Mouse (Mus musculus): ENCODE measurements around the gene Hist1h4a. TPM values are rescaled to one million over a fixed set of nuclear protein-coding genes. Genes with fewer than 3 reads are reported as not detected.

Gene Hist1h4a
- polyA plus RNA-seq, 1 experiment from 2014 or later, result not detected

- peaks cover 12% of the 10 kb centered on the region; the same call in 1 of the 2 replicates for H3K4me1 ChIP-seq (replicated peaks; ENCODE audit: control insufficient read depth, insufficient read depth, low read length)
- H3K27ac ChIP-seq, result peak within 1 kb of the TSS; percentile 80
- H3K36me3 ChIP-seq (replicated peaks; ENCODE audit: control insufficient read depth, insufficient read depth), result no peaks in the 10 kb centered on the region
- ATAC-seq (ENCODE audit: low FRiP score), result peak; percentile 93
- WGBS, result under 1% methylated on average over 28 of the region's 38 CpGs
- peak; percentile 88 for DNase-seq (ENCODE audit: low spot score)
- no peaks in the 10 kb centered on the region for H3K27me3 ChIP-seq (ENCODE audit: control insufficient read depth, insufficient read depth, low read length)
- no peaks in the 10 kb centered on the region for H3K9me3 ChIP-seq (ENCODE audit: control insufficient read depth, low read length)
- H3K4me2 ChIP-seq (replicated peaks), result peak within 1 kb of the TSS; percentile 97
- H3K4me3 ChIP-seq (replicated peaks; ENCODE audit: low read length), result peak within 1 kb of the TSS; percentile 48
- peak within 1 kb of the TSS; percentile 63 for H3K9ac ChIP-seq
Observed at GRCm38 (mm10) chr13:23738677-23739068, 22.4 kb downstream of the Hist1h4a start, which contains the start of gene Hist1h1c. Hist1h1c (plus strand) TSS chr13:23738808.

GRCm38 (mm10) chr13:23738041-23738440 lies 23.0 kb downstream of the Hist1h4a start:
- no peak for DNase-seq (ENCODE audit: low spot score)
- peak overlapping the region; percentile 48 for H3K4me3 ChIP-seq (replicated peaks; ENCODE audit: low read length)
- peak overlapping the region; percentile 97 for H3K4me2 ChIP-seq (replicated peaks)
- ATAC-seq (ENCODE audit: low FRiP score), result no peak
- peak overlapping the region; percentile 69 for H3K27ac ChIP-seq
- H3K27me3 ChIP-seq (ENCODE audit: control insufficient read depth, insufficient read depth, low read length), result no peaks in the 10 kb centered on the region
- H3K9ac ChIP-seq, result peak overlapping the region; percentile 63; the same call in 1 of the 2 replicates
- no peaks in the 10 kb centered on the region for H3K9me3 ChIP-seq (ENCODE audit: control insufficient read depth, low read length)
- peaks cover 12% of the 10 kb centered on the region; the same call in 1 of the 2 replicates for H3K4me1 ChIP-seq (replicated peaks; ENCODE audit: control insufficient read depth, insufficient read depth, low read length)
- no peaks in the 10 kb centered on the region for H3K36me3 ChIP-seq (replicated peaks; ENCODE audit: control insufficient read depth, insufficient read depth)
- 20% methylated on average over 4 of the region's 4 CpGs for WGBS

DNA sequence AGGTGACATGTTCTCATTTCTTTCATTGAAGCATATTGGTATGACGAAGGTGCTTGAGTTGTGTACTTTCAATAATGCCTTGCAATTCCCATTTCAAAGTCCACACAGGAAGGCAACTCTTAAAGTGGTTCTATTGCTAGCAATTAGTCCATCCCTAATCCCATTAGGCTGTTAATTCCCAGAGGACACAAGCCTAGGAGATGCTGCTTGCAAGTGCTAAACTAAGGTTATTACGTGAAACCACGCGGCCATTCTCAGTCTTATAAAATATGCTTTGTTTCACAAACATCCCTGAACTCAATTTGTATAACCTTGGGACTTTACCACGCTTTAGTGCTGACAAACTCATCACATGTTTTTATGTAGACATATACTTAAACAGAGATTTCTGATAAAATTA lies 23.9 kb downstream of the Hist1h4a start:
- ATAC-seq (ENCODE audit: low FRiP score), result no peak
- 92% methylated on average over 5 of the region's 5 CpGs for WGBS
- no peaks in the 10 kb centered on the region for H3K36me3 ChIP-seq (replicated peaks; ENCODE audit: control insufficient read depth, insufficient read depth)
- no peaks in the 10 kb centered on the region for H3K27me3 ChIP-seq (ENCODE audit: control insufficient read depth, insufficient read depth, low read length)
- H3K9me3 ChIP-seq (ENCODE audit: control insufficient read depth, low read length), result no peaks in the 10 kb centered on the region
- no peak for DNase-seq (ENCODE audit: low spot score)
- H3K4me1 ChIP-seq (replicated peaks; ENCODE audit: control insufficient read depth, insufficient read depth, low read length), result peaks cover 12% of the 10 kb centered on the region; the same call in 1 of the 2 replicates
- no peak overlapping the region for H3K9ac ChIP-seq
- no peak overlapping the region for H3K4me3 ChIP-seq (replicated peaks; ENCODE audit: low read length)
- H3K27ac ChIP-seq, result no peak overlapping the region
- no peak overlapping the region for H3K4me2 ChIP-seq (replicated peaks)

- H3K9me3 ChIP-seq (ENCODE audit: control insufficient read depth, low read length), result no peaks in the 10 kb centered on the region
- ATAC-seq (ENCODE audit: low FRiP score) (no peak; the same call in 1 of the 2 replicates), DNase-seq (ENCODE audit: low spot score) (peak; percentile 76)
- no peak overlapping the region for H3K27ac ChIP-seq
- no peaks in the 10 kb centered on the region for H3K27me3 ChIP-seq (ENCODE audit: control insufficient read depth, insufficient read depth, low read length)
- H3K4me3 ChIP-seq (replicated peaks; ENCODE audit: low read length), result no peak overlapping the region
- no peak overlapping the region for H3K9ac ChIP-seq
- no peaks in the 10 kb centered on the region for H3K4me1 ChIP-seq (replicated peaks; ENCODE audit: control insufficient read depth, insufficient read depth, low read length)
- H3K4me2 ChIP-seq (replicated peaks), result no peak overlapping the region
- no peaks in the 10 kb centered on the region for H3K36me3 ChIP-seq (replicated peaks; ENCODE audit: control insufficient read depth, insufficient read depth)
- 23% methylated on average over 8 of the region's 8 CpGs for WGBS
Observed at GRCm38 (mm10) chr13:23732156-23732804, 28.8 kb downstream of the Hist1h4a start.

DNA sequence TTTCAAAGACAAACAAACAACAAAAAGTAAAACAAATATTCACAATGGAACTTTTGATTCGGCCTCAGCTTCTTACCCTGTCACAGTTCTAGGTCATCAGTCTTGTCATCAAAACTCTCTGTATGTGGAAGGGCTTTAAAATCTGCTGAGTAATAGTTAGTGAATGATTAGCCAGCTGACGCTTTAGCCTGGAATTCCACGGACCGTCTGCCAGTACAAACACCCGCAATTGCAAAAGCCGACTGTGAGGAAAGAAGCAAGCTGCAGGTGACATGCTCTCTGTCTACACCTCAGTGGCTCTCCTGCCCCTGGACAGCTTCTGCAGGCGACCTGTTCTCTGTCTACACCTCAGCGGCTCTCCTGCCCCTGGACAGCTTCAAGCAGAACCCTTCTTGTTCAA lies 30.6 kb downstream of the Hist1h4a start:
- WGBS, result 37% methylated on average over 8 of the region's 8 CpGs

DNA sequence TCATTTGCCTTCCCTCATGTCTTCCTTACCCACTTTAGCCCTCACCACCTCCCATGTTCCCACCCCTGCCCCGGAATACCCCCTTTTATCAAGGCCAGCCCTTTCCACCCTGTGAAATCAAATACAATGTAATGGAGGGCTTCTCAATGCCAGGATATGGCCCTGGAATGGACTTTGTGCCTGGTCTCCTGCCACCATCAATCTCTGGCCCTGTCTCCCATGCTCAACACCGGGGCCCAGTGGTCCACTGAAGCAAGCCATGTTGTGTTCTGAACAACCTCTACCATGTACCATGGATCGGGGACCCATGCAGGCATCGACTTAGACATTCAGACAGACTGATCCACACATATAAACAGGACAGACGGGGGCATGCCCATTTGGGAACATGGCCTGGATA lies 31.3 kb downstream of the Hist1h4a start:
- no peak for ATAC-seq (ENCODE audit: low FRiP score)

More for the DNA sequence above, 30.6 kb downstream of the Hist1h4a start:
- Histone ChIP-seq H3K27me3 (ENCODE audit: control insufficient read depth, insufficient read depth, low read length) (no peaks in the 10 kb centered on the region), H3K4me2 (replicated peaks) (no peak overlapping the region), H3K9me3 (ENCODE audit: control insufficient read depth, low read length) (no peaks in the 10 kb centered on the region), H3K36me3 (replicated peaks; ENCODE audit: control insufficient read depth, insufficient read depth) (no peaks in the 10 kb centered on the region), H3K9ac (no peak overlapping the region), H3K27ac (no peak overlapping the region), H3K4me1 (replicated peaks; ENCODE audit: control insufficient read depth, insufficient read depth, low read length) (no peaks in the 10 kb centered on the region), H3K4me3 (replicated peaks; ENCODE audit: low read length) (no peak overlapping the region)
- DNase-seq (ENCODE audit: low spot score) (no peak), ATAC-seq (ENCODE audit: low FRiP score) (no peak)

DNA sequence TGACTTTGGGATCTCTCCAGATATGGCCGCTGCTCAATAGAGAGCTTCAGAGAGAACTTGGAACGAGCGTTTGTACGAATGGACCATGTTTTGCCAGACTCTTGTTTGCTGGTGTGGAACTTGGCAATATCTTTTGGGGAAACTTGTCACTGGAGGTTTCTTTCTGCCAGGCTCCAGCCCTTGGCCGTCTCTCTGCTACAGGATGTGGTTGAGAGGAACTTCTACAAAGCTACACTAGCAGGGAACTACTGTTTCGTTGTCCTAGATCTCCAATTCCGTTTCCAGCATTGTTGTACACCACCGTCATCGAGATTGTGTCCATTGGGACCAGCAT lies 31.9 kb downstream of the Hist1h4a start:
- Histone ChIP-seq H3K9ac (no peak overlapping the region), H3K27me3 (ENCODE audit: control insufficient read depth, insufficient read depth, low read length) (no peaks in the 10 kb centered on the region), H3K9me3 (ENCODE audit: control insufficient read depth, low read length) (no peaks in the 10 kb centered on the region), H3K36me3 (replicated peaks; ENCODE audit: control insufficient read depth, insufficient read depth) (no peaks in the 10 kb centered on the region), H3K27ac (no peak overlapping the region), H3K4me2 (replicated peaks) (no peak overlapping the region), H3K4me1 (replicated peaks; ENCODE audit: control insufficient read depth, insufficient read depth, low read length) (no peaks in the 10 kb centered on the region), H3K4me3 (replicated peaks; ENCODE audit: low read length) (no peak overlapping the region)
- DNase-seq (ENCODE audit: low spot score) (no peak), ATAC-seq (ENCODE audit: low FRiP score) (no peak)
- WGBS, result 90% methylated on average over 9 of the region's 9 CpGs

More for the DNA sequence above, 31.3 kb downstream of the Hist1h4a start:
- Histone ChIP-seq H3K27ac (no peak overlapping the region), H3K9ac (no peak overlapping the region), H3K9me3 (ENCODE audit: control insufficient read depth, low read length) (no peaks in the 10 kb centered on the region), H3K36me3 (replicated peaks; ENCODE audit: control insufficient read depth, insufficient read depth) (no peaks in the 10 kb centered on the region), H3K27me3 (ENCODE audit: control insufficient read depth, insufficient read depth, low read length) (no peaks in the 10 kb centered on the region), H3K4me3 (replicated peaks; ENCODE audit: low read length) (no peak overlapping the region), H3K4me2 (replicated peaks) (no peak overlapping the region), H3K4me1 (replicated peaks; ENCODE audit: control insufficient read depth, insufficient read depth, low read length) (no peaks in the 10 kb centered on the region)
- DNase-seq (ENCODE audit: low spot score), result no peak
- 91% methylated on average over 5 of the region's 5 CpGs for WGBS

- no peak overlapping the region for H3K27ac ChIP-seq
- H3K4me1 ChIP-seq (replicated peaks; ENCODE audit: control insufficient read depth, insufficient read depth, low read length), result no peaks in the 10 kb centered on the region
- H3K4me2 ChIP-seq (replicated peaks), result no peak overlapping the region
- WGBS, result 84% methylated on average over 18 of the region's 18 CpGs
- H3K27me3 ChIP-seq (ENCODE audit: control insufficient read depth, insufficient read depth, low read length), result no peaks in the 10 kb centered on the region
- no peak overlapping the region for H3K9ac ChIP-seq
- no peaks in the 10 kb centered on the region for H3K36me3 ChIP-seq (replicated peaks; ENCODE audit: control insufficient read depth, insufficient read depth)
- H3K9me3 ChIP-seq (ENCODE audit: control insufficient read depth, low read length), result no peaks in the 10 kb centered on the region
- DNase-seq (ENCODE audit: low spot score) (no peak), ATAC-seq (ENCODE audit: low FRiP score) (no peak)
- no peak overlapping the region for H3K4me3 ChIP-seq (replicated peaks; ENCODE audit: low read length)
Observed at GRCm38 (mm10) chr13:23728472-23729191, 32.4 kb downstream of the Hist1h4a start.

GRCm38 (mm10) chr13:23725213-23725612 lies 35.8 kb downstream of the Hist1h4a start:
- H3K36me3 ChIP-seq (replicated peaks; ENCODE audit: control insufficient read depth, insufficient read depth), result no peaks in the 10 kb centered on the region
- H3K9ac ChIP-seq, result no peak overlapping the region
- H3K9me3 ChIP-seq (ENCODE audit: control insufficient read depth, low read length), result no peaks in the 10 kb centered on the region
- no peaks in the 10 kb centered on the region for H3K27me3 ChIP-seq (ENCODE audit: control insufficient read depth, insufficient read depth, low read length)
- H3K27ac ChIP-seq, result no peak overlapping the region
- H3K4me3 ChIP-seq (replicated peaks; ENCODE audit: low read length), result no peak overlapping the region
- no peaks in the 10 kb centered on the region for H3K4me1 ChIP-seq (replicated peaks; ENCODE audit: control insufficient read depth, insufficient read depth, low read length)
- no peak for DNase-seq (ENCODE audit: low spot score)
- no peak for ATAC-seq (ENCODE audit: low FRiP score)
- WGBS, result 50% methylated on average over 1 of the region's 1 CpGs
- H3K4me2 ChIP-seq (replicated peaks), result no peak overlapping the region

Data from hindbrain, embryonic 14.5 days (tissue).